Mouse (Mus musculus): Measurements from ENCODE around the gene Gm28043.

- TF ChIP-seq POLR2A (IDR thresholded peaks at IDR 0.05; ENCODE audit: control insufficient read depth in 1 of 2, insufficient read depth in 1 of 2, low read depth in 1 of 2, low read length in 2 of 2, poor library complexity in 1 of 2) (no peak), CTCF (IDR thresholded peaks at IDR 0.05 in 2 of 3, conservative IDR thresholded peaks at IDR 0.05 in 1 of 3; ENCODE audit: control insufficient read depth in 1 of 3, insufficient read depth in 1 of 3, low read depth in 2 of 3, low read length in 3 of 3, poor library complexity in 1 of 3, severe bottlenecking in 1 of 3) (peak; percentile 92 to 98 (median 93)), USF2 (IDR thresholded peaks at IDR 0.05; ENCODE audit: borderline replicate concordance in 1 of 2, insufficient read depth in 1 of 2, low read depth in 1 of 2, low read length in 2 of 2) (no peak), SIN3A (IDR thresholded peaks at IDR 0.05; ENCODE audit: low read length) (0 out of 2 replicates have a peak, but pooled peaks have one; percentile 21), NELFE (IDR thresholded peaks at IDR 0.05; ENCODE audit: low read depth, low read length) (no peak)
These were observed 11.4 kb upstream of the Gm28043 start for GRCm38 (mm10) chr17:29603283-29603682.
